In genomic region chr1:71338548-71339340, GRCm38 (mm10) we compare ENCODE assay signal across 14 mouse cellular contexts.
"Had no signal": no experiment of that assay in that cellular context is flagged by ENCODE, and none has a peak within 500 bp of the region (broad histone marks: within the 10 kb centered on the region; RNA-seq: fewer than 3 reads in every experiment).

No protein-coding gene starts in this region.

- H3K4me2 ChIP-seq: limb, embryonic 12.5 days; limb, embryonic 15.5 days; liver, embryonic 11.5 days; midbrain, embryonic 11.5 days had no signal

- H3K4me1 ChIP-seq: limb, embryonic 15.5 days had no signal

- H3K27ac ChIP-seq: limb, embryonic 12.5 days; limb, embryonic 15.5 days; liver, embryonic 14.5 days had no signal

- H3K36me3 ChIP-seq: limb, embryonic 12.5 days; limb, embryonic 15.5 days had no signal

- H3K4me3 ChIP-seq: limb, embryonic 12.5 days; limb, embryonic 15.5 days had no signal

- H3K27me3 ChIP-seq: limb, embryonic 12.5 days; limb, embryonic 15.5 days had no signal

- ATAC-seq: liver, postnatal 0 days had no signal

- DNase-seq: kidney, postnatal 14 days; kidney, postnatal 4 days; left cerebral cortex, postnatal 4 days; liver, postnatal 0 days; lung, postnatal 14 days; lung, postnatal 4 days; midbrain, embryonic 14.5 days; thymus, adult 18-20 months; thymus, postnatal 36 days had no signal

- H3K9ac ChIP-seq: limb, embryonic 12.5 days; limb, embryonic 15.5 days; liver, embryonic 14.5 days; liver, postnatal 0 days had no signal

- H3K9me3 ChIP-seq: limb, embryonic 12.5 days; limb, embryonic 15.5 days had no signal
